Mouse (Mus musculus): Measurements from ENCODE around the gene Sptbn1.

DNA sequence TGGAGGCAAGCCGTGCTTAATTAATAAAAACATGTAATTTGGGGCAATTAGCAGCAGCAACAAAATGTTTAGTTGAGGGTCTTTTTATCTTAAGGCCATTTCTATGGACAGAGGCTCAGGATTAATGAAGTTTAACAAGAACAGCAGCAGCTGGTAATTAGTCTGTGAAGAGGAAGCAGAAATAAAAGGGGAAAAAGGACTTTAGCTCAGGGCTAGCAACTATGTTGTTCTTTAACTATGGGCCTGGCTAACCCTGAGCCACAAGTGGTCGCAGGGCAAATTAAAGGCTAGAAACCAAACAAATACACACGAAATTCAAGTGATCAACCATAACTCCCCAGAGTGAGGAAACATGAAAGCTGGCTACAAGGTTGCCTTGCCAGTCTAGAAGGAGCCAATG, 91.9 kb downstream of the Sptbn1 start:
- TF ChIP-seq CTCF (IDR thresholded peaks at IDR 0.05; ENCODE audit: control insufficient read depth, insufficient read depth, low read length) (no peak), POLR2A (IDR thresholded peaks at IDR 0.05; ENCODE audit: borderline replicate concordance, control insufficient read depth, low read depth, low read length) (no peak)

Data from bone marrow, adult 2 months (tissue).